Mouse (Mus musculus) right cerebral cortex, postnatal 25 days (tissue): ENCODE data around the gene B3gnt7.

Experiments
- DNase-seq: peaks from one replicate; pipeline ENCODE4 v3.0.0; 2022

Gene B3gnt7

GRCm38 (mm10) chr1:86302532-86302931, at the start of gene B3gnt7:
B3gnt7 (plus strand) TSS chr1:86302832.
- no peak for DNase-seq

- DNase-seq: no peak
Observed at GRCm38 (mm10) chr1:86253410-86253809, 49.2 kb upstream of the B3gnt7 start.

DNA sequence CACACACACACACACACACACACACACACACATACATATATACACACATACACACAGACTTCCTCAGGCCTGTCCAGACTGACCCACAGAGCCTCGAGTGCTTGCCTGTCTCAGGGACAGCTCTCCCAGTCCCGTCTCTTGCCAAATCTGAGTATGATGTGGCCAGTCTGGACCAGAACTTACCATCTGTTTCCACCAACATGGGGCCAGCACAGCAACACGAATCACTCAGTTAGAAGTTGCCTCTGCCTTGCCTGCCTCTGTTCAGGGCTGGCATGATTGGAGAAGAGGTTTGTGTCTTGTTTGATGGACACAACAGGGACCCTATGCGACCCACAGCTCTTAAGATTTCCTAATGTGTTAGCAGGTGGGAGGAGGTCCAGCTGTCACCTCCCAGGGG, 46.3 kb upstream of the B3gnt7 start:
- DNase-seq: no peak

- no peak for DNase-seq
Observed at GRCm38 (mm10) chr1:86257228-86257627, 45.4 kb upstream of the B3gnt7 start.

DNA sequence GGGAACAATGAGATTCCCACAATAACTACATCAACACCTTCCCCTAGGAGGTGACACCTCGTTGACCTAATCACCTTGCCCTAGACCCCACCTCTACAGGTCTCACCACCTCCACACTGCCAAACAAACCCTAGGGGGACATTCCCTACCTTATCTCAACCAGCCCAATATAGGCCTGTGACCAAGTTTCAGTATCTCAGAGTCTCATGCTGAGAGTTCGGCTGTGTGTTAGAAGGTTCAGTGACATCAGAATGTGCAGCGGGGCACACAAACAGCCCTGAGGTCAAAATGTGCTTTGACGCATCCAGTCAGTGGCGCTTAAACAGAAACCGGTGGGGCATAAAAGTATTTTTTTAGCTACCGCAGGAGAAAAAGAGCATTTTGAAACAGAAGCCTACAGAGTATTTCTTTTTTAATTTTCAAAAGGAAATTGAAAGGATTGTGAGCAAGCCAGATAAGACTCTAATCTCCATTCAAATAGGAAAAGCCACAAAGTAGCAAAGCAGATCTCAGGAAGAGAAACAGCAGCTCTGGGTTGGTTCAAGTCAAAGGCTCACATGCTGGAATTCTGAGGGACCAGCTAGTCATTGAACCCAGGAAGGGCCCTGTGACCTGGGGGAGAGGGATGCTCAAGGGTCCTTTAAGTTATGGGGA, 44.3 kb upstream of the B3gnt7 start:
- DNase-seq: no peak

- no peak for DNase-seq
Observed at GRCm38 (mm10) chr1:86263564-86264339, 38.9 kb upstream of the B3gnt7 start.

DNA sequence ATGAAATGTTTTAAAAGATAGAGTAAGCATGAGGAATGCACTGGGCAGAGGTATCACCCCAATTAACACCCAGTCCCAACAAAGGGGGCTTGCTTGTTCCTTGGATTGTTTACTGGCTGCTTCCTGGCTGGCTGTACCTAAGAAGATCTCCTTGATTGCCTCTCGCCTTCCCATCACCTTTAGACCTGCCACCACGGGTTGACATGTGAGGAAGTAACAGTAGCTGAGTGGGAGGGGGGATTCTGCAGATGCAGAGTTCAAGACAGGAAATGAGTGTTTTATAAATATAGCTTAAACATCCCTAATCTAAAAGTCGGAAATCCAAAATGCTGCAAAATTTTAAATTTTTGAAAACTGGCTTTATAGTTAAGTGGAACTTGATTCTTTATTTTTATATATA, 37.6 kb upstream of the B3gnt7 start:
- DNase-seq: no peak

GRCm38 (mm10) chr1:86268492-86269189, 34.0 kb upstream of the B3gnt7 start:
- no peak for DNase-seq

GRCm38 (mm10) chr1:86269190-86269508, 33.5 kb upstream of the B3gnt7 start:
- no peak for DNase-seq

GRCm38 (mm10) chr1:86271707-86272106, 30.9 kb upstream of the B3gnt7 start:
- DNase-seq: no peak

DNA sequence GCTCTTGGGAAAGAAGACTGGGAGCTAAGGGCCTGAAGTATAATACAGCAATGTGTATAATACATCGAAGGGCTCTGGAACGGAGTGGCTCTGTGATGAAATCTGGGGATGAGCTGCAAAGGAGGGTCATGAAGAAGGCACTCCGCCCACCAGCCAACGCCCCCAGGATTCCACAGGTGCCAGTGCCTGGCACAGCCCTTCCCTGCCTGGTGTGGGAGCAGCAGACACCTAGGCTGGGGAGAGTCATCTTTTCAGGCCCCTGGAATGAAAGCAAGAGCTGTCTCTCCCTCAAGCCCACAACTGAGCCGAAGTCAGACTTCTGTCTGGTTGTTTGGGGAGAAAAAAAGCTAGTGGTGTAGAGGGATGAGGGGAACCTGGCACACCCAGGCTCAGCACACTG, 25.6 kb upstream of the B3gnt7 start:
- no peak for DNase-seq

DNA sequence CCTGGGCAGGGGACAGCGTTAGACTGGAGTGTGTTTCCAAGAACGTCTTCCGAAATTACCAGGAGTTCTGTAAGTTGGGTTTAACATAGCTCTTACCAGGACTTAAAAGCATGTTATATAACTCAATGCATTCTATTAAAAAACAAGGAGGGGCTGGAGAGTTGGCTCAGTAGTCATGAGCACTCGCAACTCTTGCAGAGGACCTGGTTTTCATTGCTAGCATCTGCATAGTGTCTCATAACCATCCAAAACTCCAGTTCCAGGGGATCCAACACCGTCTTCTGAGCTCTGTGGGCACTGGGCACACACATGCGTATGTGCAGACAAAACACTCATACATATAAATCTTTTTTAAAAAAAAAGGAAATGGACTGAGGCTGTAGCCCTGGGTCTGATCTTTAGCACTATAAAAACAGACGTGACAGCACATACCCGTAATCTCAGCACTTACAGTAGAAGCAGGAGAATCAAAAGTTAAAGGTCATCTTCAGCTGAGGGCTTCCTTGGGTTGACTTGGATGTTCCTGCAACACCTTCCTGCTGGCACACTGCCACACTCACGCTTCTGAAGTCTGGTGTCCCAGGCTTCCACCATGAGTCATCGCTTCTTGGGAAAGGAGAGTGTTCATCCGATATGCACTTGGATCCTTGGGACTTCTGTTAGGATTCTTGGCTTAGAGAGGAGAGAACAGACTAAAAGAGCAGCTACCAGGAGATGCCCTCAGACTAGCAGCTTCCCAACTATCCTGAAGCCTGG, 20.7 kb upstream of the B3gnt7 start:
- DNase-seq: peak; percentile 49

DNA sequence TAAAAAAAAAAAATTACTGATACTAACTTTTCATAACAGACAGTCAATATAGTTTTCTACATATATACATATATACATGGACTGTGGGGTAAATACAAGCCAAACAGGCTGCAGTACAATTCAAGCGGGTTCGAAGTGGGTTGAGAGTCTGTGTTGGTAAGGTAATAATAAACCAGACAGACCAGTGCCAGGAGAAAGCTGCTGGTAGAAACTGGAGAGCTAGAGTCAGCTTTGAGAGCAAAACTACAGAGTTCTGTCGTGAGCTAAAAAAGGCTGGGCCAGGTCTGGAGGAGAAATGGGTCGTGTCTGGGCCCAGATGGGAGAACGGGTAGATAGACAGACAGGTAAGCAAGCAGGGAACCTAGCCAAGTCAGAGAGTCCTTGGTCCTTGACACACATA, 18.5 kb upstream of the B3gnt7 start:
- DNase-seq: no peak

- DNase-seq: no peak
Observed at GRCm38 (mm10) chr1:86285295-86285694, 17.3 kb upstream of the B3gnt7 start.

DNA sequence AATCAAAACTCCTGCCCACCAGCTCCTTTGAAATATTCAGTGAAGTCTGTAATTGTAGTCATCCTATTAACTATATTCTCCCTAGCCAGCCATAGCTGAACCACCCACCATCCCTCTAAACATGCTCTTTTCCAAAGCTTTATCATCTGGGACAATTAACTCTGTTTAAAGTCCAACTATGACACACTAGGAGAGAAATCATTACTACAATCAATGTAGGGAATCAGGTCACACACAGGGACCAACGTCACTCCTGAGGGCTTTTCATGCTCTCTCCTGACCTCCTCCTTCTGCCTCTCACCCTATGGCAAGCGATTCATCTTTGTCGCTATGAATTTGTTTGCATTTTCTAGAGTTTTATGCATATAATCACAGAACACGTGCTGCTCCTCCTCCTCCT, 15.2 kb upstream of the B3gnt7 start:
- no peak for DNase-seq

DNA sequence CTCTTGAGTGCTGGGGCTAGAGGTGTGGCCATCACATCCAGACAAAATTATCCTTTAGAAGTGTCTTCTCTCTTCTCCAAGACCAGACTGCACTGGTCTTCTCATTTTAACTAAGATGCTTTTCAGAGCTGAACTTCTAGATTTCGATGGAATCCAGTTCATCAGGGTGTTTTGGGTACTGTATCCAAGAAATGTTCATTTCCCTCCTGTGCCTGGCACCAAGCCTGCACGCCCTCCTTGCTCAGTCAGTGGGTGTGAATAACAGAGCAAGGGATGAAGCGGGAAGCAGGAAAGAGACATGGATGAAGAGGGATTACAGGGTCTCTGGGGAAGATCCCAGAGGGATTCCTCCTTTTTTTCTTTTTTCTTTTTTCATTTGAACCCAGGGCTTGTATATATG, 12.2 kb upstream of the B3gnt7 start:
- no peak for DNase-seq

GRCm38 (mm10) chr1:86293091-86293490, 9.5 kb upstream of the B3gnt7 start:
- no peak for DNase-seq

DNA sequence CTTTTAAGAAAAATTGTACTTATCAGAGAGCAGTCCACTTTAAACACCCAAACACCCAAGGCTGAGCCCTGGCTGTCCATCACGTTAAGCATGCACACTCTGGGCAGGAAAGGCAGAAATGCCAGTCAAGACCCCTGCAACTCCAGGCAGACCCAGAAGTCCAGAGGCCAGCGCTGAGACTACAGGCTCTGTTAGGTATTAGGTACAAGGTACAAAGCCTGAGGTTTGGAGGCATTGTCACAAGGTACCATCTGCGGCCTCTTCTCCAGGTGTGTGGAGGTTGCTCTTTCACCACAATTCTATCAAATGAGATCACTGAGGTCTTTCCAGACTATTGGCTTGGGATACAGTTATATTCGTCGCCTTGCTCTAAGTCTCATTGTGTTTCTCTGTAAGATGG, 8.8 kb upstream of the B3gnt7 start:
- no peak for DNase-seq

- no peak for DNase-seq
Observed at GRCm38 (mm10) chr1:86294472-86294871, 8.2 kb upstream of the B3gnt7 start.

GRCm38 (mm10) chr1:86300093-86300492, 2.5 kb upstream of the B3gnt7 start:
- DNase-seq: no peak

GRCm38 (mm10) chr1:86300731-86301130, 1.9 kb upstream of the B3gnt7 start:
- DNase-seq: no peak

- no peak for DNase-seq
Observed at GRCm38 (mm10) chr1:86301221-86302091, 1.2 kb upstream of the B3gnt7 start.
